Comparison of ENCODE assay signal across 9 mouse cellular contexts in the genomic region with DNA sequence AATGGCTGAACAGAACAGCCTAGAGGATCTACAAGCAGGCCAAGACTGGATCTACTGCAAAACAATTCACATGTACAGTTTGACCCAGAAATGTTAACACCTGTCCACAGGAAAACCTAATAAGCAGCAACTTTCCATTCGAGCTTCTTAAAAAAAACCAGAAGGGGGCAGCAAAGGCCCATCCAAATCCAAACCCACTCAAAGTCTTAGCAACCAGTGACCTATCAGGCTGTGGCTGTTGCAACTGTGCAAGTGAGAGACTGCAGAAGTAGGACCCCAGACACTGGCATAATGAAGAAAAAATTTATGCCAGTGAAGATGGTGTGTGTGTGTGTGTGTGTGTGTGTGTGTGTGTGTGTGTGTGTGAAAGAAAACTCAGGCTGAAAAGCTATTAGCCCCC.
DNase-seq lines count a peak whose midpoint lies in the region; ATAC-seq lines count a peak whose summit lies in the region.
"Had no signal": no experiment of that assay in that cellular context is flagged by ENCODE, and none has a peak within 500 bp of the region (broad histone marks: within the 10 kb centered on the region; RNA-seq: fewer than 3 reads in every experiment).

No protein-coding gene starts in this region.

- no peak overlapping the region for H3K27ac ChIP-seq in midbrain, embryonic 10.5 days (replicated peaks)
- H3K27ac ChIP-seq in midbrain, embryonic 16.5 days (ENCODE audit: low read length): no peak overlapping the region
- H3K27ac ChIP-seq in neural tube, embryonic 11.5 days (ENCODE audit: low read depth, low read length): no peak overlapping the region

- no peak overlapping the region for H3K4me3 ChIP-seq in midbrain, embryonic 10.5 days
- no peak overlapping the region for H3K4me3 ChIP-seq in midbrain, embryonic 16.5 days (ENCODE audit: low read depth, low read length)
- H3K4me3 ChIP-seq in neural tube, embryonic 11.5 days (ENCODE audit: low read depth, low read length): no peak overlapping the region
- H3K4me3 ChIP-seq: erythroblast, embryonic 14.5 days had no signal

- 4% methylated on average over 1 of the region's 1 CpGs for WGBS in midbrain, embryonic 10.5 days
- WGBS in midbrain, embryonic 16.5 days: 0% methylated on average over 1 of the region's 1 CpGs
- 0% methylated on average over 1 of the region's 1 CpGs for WGBS in neural tube, embryonic 11.5 days

- no peaks in the 10 kb centered on the region for H3K27me3 ChIP-seq in midbrain, embryonic 10.5 days (ENCODE audit: low read depth, poor library complexity, severe bottlenecking)
- H3K27me3 ChIP-seq in midbrain, embryonic 16.5 days (ENCODE audit: control insufficient read depth, insufficient read depth, low read depth, low read length): no peaks in the 10 kb centered on the region
- H3K27me3 ChIP-seq in neural tube, embryonic 11.5 days (ENCODE audit: control insufficient read depth, insufficient read depth, low read length): no peaks in the 10 kb centered on the region

- H3K4me1 ChIP-seq in midbrain, embryonic 10.5 days: peaks cover 14% of the 10 kb centered on the region
- H3K4me1 ChIP-seq in midbrain, embryonic 16.5 days (ENCODE audit: control insufficient read depth, insufficient read depth, low read length): no peaks in the 10 kb centered on the region; the same call in 1 of the 2 replicates
- H3K4me1 ChIP-seq in neural tube, embryonic 11.5 days (ENCODE audit: control insufficient read depth, insufficient read depth, low read length): no peaks in the 10 kb centered on the region

- no peak for ATAC-seq in midbrain, embryonic 16.5 days
- ATAC-seq in common myeloid progenitor, adult 5-6 weeks (replicated peaks; ENCODE audit: low read depth, poor library complexity, severe bottlenecking): peak; percentile 74
- no peak for ATAC-seq in neural tube, embryonic 11.5 days (ENCODE audit: insufficient read depth, low FRiP score, low TSS enrichment)

- H3K4me2 ChIP-seq in midbrain, embryonic 16.5 days (ENCODE audit: low read length): no peak overlapping the region
- H3K4me2 ChIP-seq in neural tube, embryonic 11.5 days (ENCODE audit: low read depth): no peak overlapping the region

- H3K9me3 ChIP-seq in midbrain, embryonic 10.5 days (replicated peaks): no peaks in the 10 kb centered on the region
- no peaks in the 10 kb centered on the region for H3K9me3 ChIP-seq in midbrain, embryonic 16.5 days (replicated peaks; ENCODE audit: control insufficient read depth, low read length, poor library complexity, severe bottlenecking)
- no peaks in the 10 kb centered on the region for H3K9me3 ChIP-seq in neural tube, embryonic 11.5 days (ENCODE audit: control insufficient read depth, low read length)

- DNase-seq in midbrain, embryonic 10.5 days (ENCODE audit: low spot score): peak; percentile 44
- peak; percentile 80 for DNase-seq in adipocyte (ENCODE audit: low spot score)
- DNase-seq in heart, postnatal 10 days: peak; percentile 64 to 76
- DNase-seq in left cerebral cortex, postnatal 14 days (ENCODE audit: low spot score in 2 of 2): peak; percentile 61 to 64
- peak; percentile 34 for DNase-seq in neural tube, embryonic 11.5 days (ENCODE audit: low spot score)
- DNase-seq in ovary, postnatal 36 days (ENCODE audit: low spot score): no peak

- H3K36me3 ChIP-seq in midbrain, embryonic 10.5 days: 0 out of 2 replicates have a peak, but pooled peaks cover 2% of the 10 kb centered on the region
- H3K36me3 ChIP-seq in midbrain, embryonic 16.5 days (ENCODE audit: control insufficient read depth, insufficient read depth, low read length): no peaks in the 10 kb centered on the region
- no peaks in the 10 kb centered on the region for H3K36me3 ChIP-seq in neural tube, embryonic 11.5 days (ENCODE audit: control insufficient read depth, insufficient read depth, low read length)

- intact Hi-C loops in heart, postnatal 10 days (cut with DNase I): loop anchor here (1.0 to 5.0 kb wide), 3 partner anchors 28 to 119 kb away; no protein-coding TSS in a partner anchor
- intact Hi-C loops in left cerebral cortex, postnatal 14 days (cut with DNase I): loop anchor here (1.0 kb wide), 1 partner anchor 119 kb away; no protein-coding TSS in a partner anchor

- H3K9ac ChIP-seq in midbrain, embryonic 16.5 days (ENCODE audit: low read depth, low read length): no peak overlapping the region
- H3K9ac ChIP-seq in neural tube, embryonic 11.5 days (ENCODE audit: low read length): no peak overlapping the region
